Mouse (Mus musculus) fibroblast of lung, adult 2 months (primary cell): Measurements from ENCODE around the gene Islr2.

Experiments
- DNase-seq: peaks from one replicate; pipeline ENCODE4 v3.0.0-alpha.2; 2011; ENCODE audit warnings: low read depth

The Islr2 gene

DNA sequence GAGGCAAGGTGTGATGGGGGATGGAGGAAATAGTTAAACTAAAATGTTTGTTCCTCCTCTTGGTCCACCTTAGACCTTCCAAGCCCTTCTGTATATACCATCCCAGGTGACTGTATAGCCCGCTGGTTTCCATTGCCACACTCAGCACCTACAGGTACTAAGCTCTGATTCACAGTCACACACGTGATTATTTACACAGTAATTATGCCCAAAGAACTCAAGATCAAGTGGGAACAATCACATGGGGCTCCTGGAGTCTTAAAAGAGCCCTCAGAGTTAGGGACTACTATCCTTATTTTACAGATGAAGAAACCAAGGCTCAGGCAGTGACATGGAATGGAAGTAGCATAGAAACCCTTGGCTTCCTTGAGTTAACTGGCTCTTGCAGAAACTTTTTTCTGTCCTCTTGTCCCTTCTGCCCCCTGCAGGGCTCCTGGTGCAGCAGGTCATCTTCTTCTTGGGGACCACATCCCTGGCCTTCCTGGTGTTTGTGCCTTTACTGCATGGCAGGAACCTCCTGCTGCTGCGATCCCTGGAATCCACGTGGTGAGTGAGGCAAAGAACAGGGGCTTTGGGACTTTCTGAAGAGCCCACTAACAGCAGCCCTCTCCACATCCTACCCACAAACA lies 53.3 kb downstream of the Islr2 start:
- DNase-seq, result no peak

DNA sequence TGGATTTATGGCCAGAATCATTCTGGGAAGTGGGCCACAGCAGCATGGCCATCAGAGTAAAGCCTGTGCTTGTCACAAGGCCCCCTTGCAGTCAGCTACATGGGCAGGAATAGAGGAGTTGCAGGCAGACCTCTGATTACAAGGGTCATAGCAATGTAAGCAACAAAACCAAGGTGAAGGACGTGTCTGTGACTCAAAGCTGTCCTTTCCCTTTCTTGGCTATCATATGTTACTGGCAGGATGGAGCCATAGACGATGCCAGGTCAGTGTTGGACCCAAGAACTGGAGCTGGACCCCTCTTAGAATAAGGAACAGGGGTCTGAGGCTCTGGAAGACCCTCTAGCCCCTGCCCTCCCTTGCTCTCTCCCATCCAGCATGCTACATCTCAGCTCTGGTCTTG lies 55.3 kb downstream of the Islr2 start:
- no peak for DNase-seq
